Mouse (Mus musculus) common myeloid progenitor, adult 5-6 weeks (primary cell): ENCODE data around the gene Tet1. TPM values are rescaled to one million over a fixed set of nuclear protein-coding genes. Genes with fewer than 3 reads are reported as not detected.
A peak's percentile ranks its signal among the peaks of the same experiment; 100 is the strongest.

ENCODE experiments used
- ATAC-seq: replicated peaks from 2 replicates; pipeline ENCODE4 v1.8.0; 2016; ENCODE audit warnings: low read depth, mild to moderate bottlenecking, moderate TSS enrichment, inconsistent platforms; ENCODE audit not compliant: poor library complexity, severe bottlenecking
- total RNA-seq: library from RNA; stranded (forward); fragments of 200-1000, 187-1606 nt; gene quantifications from 2 replicates; pipeline ENCODE4 v1.2.3, GENCODE M21; 2017

Tet1 gene
- total RNA-seq, 1 experiment from 2014 or later: 20.7 TPM

- peak; percentile 59 for ATAC-seq
Observed at GRCm38 (mm10) chr10:62854992-62855391, 53.8 kb downstream of the Tet1 start.

GRCm38 (mm10) chr10:62854581-62854980 is 54.2 kb downstream of the Tet1 start:
- ATAC-seq: no peak

GRCm38 (mm10) chr10:62851578-62851977 is 57.2 kb downstream of the Tet1 start:
- no peak for ATAC-seq

- no peak for ATAC-seq
Observed at GRCm38 (mm10) chr10:62851025-62851424, 57.8 kb downstream of the Tet1 start.

- ATAC-seq: no peak
Observed at GRCm38 (mm10) chr10:62848783-62849182, 60.0 kb downstream of the Tet1 start.

GRCm38 (mm10) chr10:62847069-62847626 is 61.6 kb downstream of the Tet1 start:
- ATAC-seq: no peak

- no peak for ATAC-seq
Observed at GRCm38 (mm10) chr10:62843787-62844491, 64.9 kb downstream of the Tet1 start.

GRCm38 (mm10) chr10:62841901-62842447 is 66.8 kb downstream of the Tet1 start:
- ATAC-seq: no peak

GRCm38 (mm10) chr10:62840687-62841086 is 68.1 kb downstream of the Tet1 start:
- no peak for ATAC-seq

GRCm38 (mm10) chr10:62837987-62838386 is 70.8 kb downstream of the Tet1 start:
- ATAC-seq: peak; percentile 45; the same call in 1 of the 2 replicates

GRCm38 (mm10) chr10:62832783-62833182 is 76.0 kb downstream of the Tet1 start:
- ATAC-seq: no peak

- peak; percentile 73 for ATAC-seq
Observed at GRCm38 (mm10) chr10:62831546-62831945, 77.2 kb downstream of the Tet1 start.

GRCm38 (mm10) chr10:62824474-62824873 is 84.3 kb downstream of the Tet1 start:
- no peak for ATAC-seq

- no peak for ATAC-seq
Observed at GRCm38 (mm10) chr10:62823431-62823830, 85.4 kb downstream of the Tet1 start.

- ATAC-seq: no peak
Observed at GRCm38 (mm10) chr10:62810010-62810409, 98.8 kb downstream of the Tet1 start.

GRCm38 (mm10) chr10:62808766-62809165 is 100.0 kb downstream of the Tet1 start:
- no peak for ATAC-seq

GRCm38 (mm10) chr10:62808316-62808715 is 100.5 kb downstream of the Tet1 start:
- 0 out of 2 replicates have a peak, but pooled peaks have one; percentile 25 for ATAC-seq

GRCm38 (mm10) chr10:62804106-62804505 is 104.7 kb downstream of the Tet1 start:
- ATAC-seq: peak; percentile 52

GRCm38 (mm10) chr10:62803296-62803695 is 105.5 kb downstream of the Tet1 start:
- ATAC-seq: no peak

- no peak for ATAC-seq
Observed at GRCm38 (mm10) chr10:62794221-62794620, 114.6 kb downstream of the Tet1 start.

GRCm38 (mm10) chr10:62793091-62793453 is 115.7 kb downstream of the Tet1 start:
- ATAC-seq: no peak
